Mouse (Mus musculus): Measurements from ENCODE around the gene Aox1.

Aox1 gene

DNA sequence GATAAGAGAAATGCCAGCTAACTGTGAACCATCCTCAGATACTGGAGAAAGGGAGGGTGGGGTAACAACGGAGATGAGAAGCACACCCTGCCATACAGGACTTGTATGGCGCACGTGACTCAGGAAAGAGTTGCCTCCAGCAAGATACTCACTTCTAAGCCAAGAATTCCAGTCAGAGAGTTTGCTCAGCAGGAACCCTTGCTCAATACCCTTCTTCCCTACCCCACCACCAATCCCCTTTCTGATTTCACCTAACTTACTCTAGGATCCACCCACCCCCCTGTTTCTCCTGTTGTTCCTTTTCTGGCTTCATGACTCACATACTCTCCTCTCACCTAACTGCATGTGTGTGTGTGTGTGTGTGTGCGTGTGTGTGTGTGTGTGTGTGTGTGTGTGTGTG is 81.6 kb downstream of the Aox1 start:
- DNase-seq (ENCODE audit: low spot score) = no peak

DNA sequence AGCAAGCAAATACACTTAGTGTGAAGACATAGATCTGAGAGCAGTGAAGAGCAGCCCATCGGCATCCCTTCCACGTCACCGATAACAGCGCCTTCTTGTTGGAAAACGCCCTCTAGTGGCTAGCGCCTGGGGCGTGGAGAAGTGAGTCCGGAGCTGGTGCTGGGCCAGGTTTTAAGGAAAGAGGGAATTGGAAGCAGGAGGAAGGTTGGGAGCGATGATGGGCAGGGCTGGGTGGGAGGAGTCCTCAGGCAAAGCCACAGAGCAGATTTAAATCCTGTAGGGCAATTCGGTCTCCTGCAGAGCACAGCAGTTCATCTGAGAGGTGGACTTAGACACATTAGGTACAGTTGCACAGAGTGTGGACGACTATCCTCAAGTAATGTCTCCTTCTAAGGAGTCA is 83.1 kb downstream of the Aox1 start, which contains the start of gene Aox3:
Gene Aox3, plus strand, starts transcription at position 251 of the 400 bp plus-strand sequence.
- peak; percentile 58 for DNase-seq (ENCODE audit: low spot score)

DNA sequence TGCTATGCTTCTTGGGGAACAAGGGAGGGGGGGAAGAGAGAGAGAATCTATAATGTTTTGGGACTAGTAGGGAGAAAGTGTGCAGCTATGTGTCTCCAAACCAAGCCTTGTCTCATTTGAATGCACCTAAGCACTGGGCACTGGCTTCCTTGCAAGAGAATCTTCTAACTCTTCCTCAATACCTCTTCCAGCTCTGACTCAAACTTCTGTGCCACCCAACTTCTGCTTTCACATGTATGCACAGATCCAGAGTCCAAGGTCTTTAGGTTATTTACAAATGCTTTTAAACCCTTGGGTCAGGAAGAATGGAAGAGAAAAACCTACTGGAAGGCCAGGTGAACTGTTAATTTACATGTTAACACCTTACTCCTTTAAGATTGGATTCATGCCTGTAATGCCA is 83.7 kb downstream of the Aox1 start:
- DNase-seq (ENCODE audit: low spot score) = no peak

DNA sequence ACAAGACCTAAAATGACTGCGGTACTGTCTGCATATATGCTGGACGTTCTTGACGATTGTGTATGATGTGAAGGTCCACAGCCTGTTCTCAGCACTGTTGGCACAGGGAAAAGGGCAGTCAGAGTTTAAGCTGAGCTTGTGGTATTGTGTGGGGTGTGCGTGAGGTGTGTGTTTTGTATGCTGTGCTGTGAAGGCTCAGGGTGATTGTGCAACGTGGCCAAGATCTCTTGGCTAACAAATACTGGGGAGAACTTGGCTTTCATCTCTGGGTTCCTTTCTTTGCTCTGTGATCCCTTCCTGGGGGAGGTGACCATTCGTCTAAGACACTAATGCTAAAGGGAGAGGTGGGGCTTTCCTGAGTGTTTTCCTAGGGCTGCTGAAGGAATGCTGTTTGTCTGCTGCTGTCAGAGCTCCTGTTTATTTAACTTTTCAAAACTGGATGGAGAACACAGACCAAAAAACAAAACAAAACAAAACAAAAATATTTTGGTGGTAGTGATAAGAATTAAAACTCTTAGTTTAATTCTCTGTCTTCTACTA is 84.4 kb downstream of the Aox1 start:
- no peak for DNase-seq (ENCODE audit: low spot score)

DNA sequence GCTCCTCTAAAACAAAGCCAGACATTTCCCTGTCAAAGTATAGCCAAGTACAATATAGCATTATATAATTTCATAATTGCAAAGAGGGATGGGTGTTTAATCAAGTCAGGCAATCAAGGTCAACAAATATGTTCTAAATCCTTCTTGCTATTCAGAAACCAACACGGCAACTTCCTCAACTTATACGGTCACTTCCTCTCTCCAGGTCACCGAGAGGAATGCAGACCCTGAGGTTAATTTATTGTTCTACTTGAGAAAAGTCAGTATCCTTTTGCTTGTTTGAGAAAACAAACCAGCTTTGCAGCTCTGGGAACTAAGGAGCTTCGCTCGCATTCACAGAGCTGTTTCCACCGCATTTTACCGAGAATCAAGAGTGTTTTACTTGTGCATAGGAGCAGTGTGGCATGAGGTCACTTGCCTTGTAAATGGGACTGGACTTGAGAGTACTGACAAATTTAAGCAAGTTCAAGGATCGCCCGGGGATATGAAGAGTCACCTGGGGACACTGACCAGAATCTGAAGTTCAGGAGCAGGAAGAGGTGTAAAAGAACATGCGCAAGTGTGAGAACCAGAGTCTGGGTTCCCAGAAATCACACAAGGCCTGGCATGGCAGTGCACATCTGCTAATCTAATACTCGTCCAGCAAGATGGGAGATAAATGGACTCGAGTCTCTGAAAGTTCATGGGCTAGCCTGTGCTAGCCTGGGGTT is 85.1 kb downstream of the Aox1 start:
- no peak for DNase-seq (ENCODE audit: low spot score)

DNA sequence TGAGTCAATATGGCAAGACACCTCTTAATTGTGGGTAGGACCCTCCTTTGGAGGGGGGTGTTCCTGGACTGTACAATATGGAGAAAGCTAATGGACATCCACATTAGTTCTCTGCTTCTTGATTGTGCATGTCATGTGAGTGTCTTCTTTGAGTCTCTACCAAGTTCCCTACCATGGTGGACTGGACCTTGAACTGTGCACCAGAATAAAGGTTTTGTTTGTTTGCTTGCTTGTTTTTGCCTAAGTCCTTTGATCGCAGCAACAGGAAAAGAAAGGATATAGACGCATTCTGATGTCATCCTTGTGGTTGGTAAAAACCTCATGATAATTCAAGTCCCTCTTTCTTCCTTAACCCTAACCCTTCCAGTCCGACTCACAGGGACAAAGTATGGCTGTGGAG is 88.5 kb downstream of the Aox1 start:
- DNase-seq (ENCODE audit: low spot score) = no peak

DNA sequence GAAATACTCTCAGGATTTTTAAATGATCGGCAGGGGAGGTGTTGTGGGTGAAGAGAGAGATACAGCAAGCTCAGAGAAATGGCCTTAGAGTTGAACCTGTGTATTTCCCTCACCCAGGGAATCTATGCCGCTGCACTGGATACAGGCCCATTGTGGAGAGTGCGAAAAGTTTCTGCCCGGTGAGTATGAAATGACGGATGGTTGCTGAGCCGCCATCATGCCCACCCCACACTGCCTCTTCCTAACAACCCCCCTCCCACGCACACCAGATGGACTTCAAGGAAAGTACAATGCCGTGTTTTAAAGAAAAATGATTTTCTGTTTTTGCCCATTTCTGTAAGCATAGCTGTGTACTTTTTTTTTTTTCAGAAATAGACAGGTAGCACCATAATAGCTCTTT is 95.2 kb downstream of the Aox1 start:
- no peak for DNase-seq (ENCODE audit: low spot score)

DNA sequence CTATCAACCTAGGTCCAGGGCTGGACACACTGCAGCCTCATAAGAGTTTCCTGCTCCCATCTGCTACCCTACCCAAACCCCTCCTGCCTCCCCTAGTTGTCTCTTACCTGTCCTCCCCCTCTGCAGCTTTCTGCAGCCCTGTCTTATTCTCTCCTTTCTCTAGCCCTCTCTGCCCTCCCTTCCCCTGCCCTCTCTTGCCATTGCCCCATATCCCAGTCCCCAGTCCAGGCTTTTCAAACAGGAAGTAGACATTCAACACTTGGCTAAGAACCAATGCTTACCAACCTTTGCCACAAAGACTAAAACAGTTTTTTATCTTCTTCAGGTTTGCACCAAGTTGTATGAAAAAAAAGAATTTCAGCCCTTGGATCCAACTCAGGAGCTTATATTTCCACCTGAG is 108.2 kb downstream of the Aox1 start:
- DNase-seq (ENCODE audit: low spot score) = no peak

DNA sequence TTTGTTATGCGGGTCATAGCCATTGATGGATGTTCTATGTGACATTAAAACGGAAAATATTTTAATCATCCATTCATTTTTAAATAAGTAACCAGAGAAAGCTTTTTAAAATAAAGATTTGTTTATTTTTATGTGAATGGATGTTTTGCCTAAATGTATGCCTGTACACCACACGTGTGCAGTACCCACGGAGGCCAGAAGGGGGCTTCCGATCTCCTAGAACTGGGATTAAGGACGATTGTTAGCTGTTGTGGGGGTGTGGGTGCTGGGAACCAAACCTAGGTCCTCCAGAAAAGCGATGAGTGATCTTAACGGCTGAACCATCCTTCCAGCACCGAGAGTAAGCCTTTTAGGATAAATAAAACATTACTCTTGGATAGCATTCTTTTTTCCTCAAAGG is 109.3 kb downstream of the Aox1 start:
- DNase-seq (ENCODE audit: low spot score) = no peak

DNA sequence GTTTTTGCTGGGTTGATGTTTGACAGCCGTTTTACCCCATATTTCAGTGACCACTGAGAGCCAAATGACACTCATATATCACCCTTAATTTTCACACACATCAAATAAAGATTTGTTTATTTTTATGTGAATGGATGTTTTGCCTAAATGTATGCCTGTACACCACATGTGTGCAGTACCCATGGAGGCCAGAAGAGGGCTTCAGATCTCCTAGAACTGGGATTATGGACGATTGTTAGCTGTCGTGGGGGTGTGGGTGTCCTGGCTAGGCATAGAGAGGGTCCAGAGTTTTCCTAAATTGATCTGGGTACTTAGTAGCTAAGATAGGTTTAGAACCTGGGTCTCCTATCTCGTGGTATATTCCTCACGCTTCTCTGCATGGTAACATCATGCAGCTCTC is 110.9 kb downstream of the Aox1 start:
- no peak for DNase-seq (ENCODE audit: low spot score)

DNA sequence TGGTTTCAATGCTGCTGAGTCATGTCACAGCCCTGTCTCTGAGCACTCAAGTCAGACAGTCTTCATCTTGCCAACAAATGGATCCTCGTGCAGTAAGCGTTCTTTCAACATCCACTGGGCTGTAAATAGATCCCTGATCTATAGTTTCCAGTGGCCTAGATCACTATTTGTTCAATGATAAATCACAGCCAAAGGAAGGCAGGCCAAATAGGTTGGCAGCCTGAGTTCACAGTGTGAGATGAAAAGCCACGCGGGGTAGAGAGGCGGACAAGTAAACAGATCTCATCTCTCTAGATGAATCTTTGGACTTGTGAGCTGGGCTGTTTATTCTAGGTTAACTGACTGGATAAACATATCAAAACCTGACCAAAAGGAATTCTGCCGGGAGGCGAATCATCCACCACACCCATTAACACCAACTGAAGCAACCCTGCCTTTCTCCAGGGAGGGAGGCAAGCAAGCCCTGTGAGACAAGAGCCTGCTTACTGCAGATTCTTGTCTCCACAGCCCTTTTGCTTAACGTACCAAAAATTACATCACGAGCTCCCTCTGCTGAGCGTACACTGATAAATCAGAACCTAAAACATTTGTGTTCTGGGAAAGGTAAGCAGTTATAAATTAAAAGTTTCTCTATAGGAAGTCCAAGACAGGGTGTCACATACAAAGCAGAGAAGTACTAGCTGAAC is 114.8 kb downstream of the Aox1 start:
- DNase-seq (ENCODE audit: low spot score) = no peak

DNA sequence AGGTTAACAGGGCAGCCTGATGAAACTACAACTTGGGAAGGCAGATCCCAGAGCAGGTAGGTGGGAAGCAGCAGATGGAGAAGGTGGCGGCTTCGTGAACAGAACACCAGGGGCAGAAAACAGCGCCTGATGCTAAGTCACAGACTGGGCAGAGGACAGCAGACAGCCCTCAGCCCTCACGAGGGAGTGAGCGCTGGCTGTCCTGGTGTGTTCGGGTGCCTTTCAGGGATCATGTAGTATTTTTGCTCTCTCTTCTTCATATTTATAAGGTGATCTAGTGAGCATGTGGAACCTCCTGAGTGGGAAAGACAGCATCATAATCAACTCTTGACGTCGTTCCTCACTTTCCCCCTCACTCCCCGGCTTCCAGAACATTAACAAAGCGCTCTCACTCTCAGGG is 116.3 kb downstream of the Aox1 start:
- DNase-seq (ENCODE audit: low spot score) = no peak

DNA sequence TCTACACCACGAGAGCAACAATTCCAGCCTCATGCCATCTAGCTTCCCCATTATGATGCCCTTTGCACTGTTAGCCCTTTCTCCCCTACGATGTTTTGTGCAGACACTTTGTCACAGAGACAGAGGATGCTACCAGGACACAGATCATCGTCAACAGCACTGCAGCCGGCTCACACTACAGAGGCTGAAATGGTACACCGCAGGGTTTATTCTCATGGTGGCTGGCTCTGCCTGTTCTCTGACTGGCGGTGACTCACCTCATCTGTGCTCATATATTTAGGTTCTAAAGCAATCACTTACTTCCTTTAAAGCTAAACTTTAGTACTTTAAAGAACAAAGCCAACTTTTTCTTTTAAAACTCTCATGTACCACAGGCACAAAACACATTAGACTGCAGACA is 118.0 kb downstream of the Aox1 start:
- no peak for DNase-seq (ENCODE audit: low spot score)

DNA sequence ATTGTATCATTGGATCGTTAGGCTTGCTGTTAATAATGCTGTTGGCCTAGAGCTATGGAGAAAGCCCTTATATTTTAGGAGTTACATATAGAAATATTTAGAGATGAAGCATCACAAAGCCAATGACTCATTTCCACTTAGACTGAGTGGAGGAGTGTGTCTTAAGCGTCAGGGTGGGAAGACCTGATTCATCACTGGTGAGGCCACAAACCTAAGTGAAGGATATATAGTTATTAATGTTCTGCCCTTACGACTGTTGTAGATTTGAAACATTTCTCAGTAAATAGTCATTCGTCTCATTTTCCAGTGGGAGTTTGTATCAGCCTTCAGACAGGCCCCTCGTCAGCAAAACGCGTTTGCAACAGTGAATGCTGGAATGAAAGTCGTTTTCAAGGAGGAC is 122.5 kb downstream of the Aox1 start:
- no peak for DNase-seq (ENCODE audit: low spot score)

All from ovary, postnatal 10 days (tissue).